Mouse (Mus musculus) forebrain, embryonic 14.5 days (tissue): ENCODE results near the gene Lrba. TPM values are rescaled to one million over a fixed set of nuclear protein-coding genes. Genes with fewer than 3 reads are reported as not detected.

Experiments used
- ATAC-seq: fragments of 200-750 bp; cut with Nextera tagmentation; 2 replicates; pipeline ENCODE4 v1.8.0; 2017; ENCODE audit warnings: mild to moderate bottlenecking, moderate library complexity
- DNase-seq: peaks from one replicate; pipeline ENCODE4 v3.0.0-alpha.2; 2015; ENCODE audit warnings: low spot score
- H3K27ac ChIP-seq: fragments of 300-500 bp; sonication (generic); 2 replicates; pipeline ENCODE4 v1.5.1; 2014; ENCODE audit warnings: low read depth, mild to moderate bottlenecking, control low read depth, low read length, moderate library complexity
- H3K27me3 ChIP-seq: fragments of 300-500 bp; sonication (generic); replicated peaks from 2 replicates; pipeline ENCODE4 v1.6.1; 2014; ENCODE audit warnings: low read length, control low read depth, mixed read lengths; ENCODE audit not compliant: control insufficient read depth, insufficient read depth
- H3K36me3 ChIP-seq: fragments of 300-500 bp; sonication (generic); 2 replicates; pipeline ENCODE4 v1.6.1; 2014; ENCODE audit warnings: low read length, control low read depth; ENCODE audit not compliant: control insufficient read depth, insufficient read depth
- H3K4me1 ChIP-seq: fragments of 300-500 bp; sonication (generic); 2 replicates; pipeline ENCODE4 v1.6.1; 2014; ENCODE audit warnings: antibody characterized with exemption, low read length, control low read depth; ENCODE audit not compliant: control insufficient read depth, insufficient read depth
- H3K4me2 ChIP-seq: fragments of 300-500 bp; sonication (generic); 2 replicates; pipeline ENCODE4 v1.6.1; 2014; ENCODE audit warnings: mild to moderate bottlenecking, control low read depth, low read length
- H3K4me3 ChIP-seq: fragments of 300-500 bp; sonication (generic); 2 replicates; pipeline ENCODE4 v1.5.1; 2014; ENCODE audit warnings: low read depth, low read length, control low read depth
- H3K9ac ChIP-seq: fragments of 300-500 bp; sonication (generic); 2 replicates; pipeline ENCODE4 v1.6.1; 2014; ENCODE audit warnings: mild to moderate bottlenecking, low read length, control low read depth, moderate library complexity
- H3K9me3 ChIP-seq: fragments of 300-500 bp; sonication (generic); replicated peaks from 2 replicates; pipeline ENCODE4 v1.6.1; 2016; ENCODE audit warnings: low read length, control low read depth, mixed read lengths; ENCODE audit not compliant: control insufficient read depth
- WGBS: fragments of 180-500 bp; shearing (Covaris S2); extraction: QIAGEN DNeasy Blood & Tissue Kit; methylation state at CpG from one replicate; pipeline ENCODE4 v1.1.7; 2014; 5-methylcytosine and 5-hydroxymethylcytosine counted together
- polyA plus RNA-seq: library from polyadenylated mRNA; unstranded; fragments of >200 nt; fragmentation: Nextera tagmentation; extraction: Ambion mirVana; gene quantifications from 2 replicates; pipeline ENCODE4 v1.2.1, GENCODE M21; 2014

Gene Lrba
- polyA plus RNA-seq, 1 experiment from 2014 or later: 2.9 TPM

DNA sequence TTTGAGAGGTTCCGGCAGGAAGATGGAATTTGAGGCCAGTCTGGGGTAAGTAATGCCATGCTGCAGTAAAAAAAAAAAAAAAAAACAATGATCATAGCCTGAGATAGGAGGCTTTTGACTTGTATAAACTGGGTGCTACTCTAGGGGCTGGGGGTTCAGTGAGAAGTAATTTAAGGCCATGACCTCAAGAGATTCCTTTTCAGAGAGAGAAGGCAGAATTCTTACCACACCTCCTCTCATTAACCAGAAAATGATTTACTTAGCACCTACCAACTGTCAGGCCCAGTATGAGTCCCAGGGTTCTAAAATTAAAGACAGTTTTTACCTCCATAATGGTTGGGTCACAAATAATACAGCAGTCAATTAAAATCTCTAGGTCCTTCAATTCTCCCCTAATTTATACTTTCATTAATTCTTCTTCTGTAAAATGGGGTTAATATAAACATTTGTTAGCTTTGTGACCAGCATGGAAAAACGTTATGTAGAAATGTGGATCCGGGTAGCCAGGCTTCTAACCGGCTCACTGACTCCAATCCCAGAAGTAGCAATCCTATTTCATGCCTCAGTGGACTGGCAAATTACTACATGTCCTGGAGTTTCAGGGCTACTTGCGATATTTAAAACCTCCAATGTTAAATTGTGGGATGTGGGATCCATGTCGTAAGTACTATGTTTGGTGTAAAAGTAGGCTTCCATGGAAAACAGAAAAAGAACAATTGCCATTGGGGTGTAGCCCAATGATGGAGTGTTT, 19.7 kb upstream of the Lrba start:
- no peak overlapping the region for H3K4me3 ChIP-seq
- no peak overlapping the region for H3K27ac ChIP-seq
- H3K4me1 ChIP-seq: no peaks in the 10 kb centered on the region
- ATAC-seq: no peak
- no peak overlapping the region for H3K4me2 ChIP-seq
- H3K9me3 ChIP-seq: no peaks in the 10 kb centered on the region
- no peaks in the 10 kb centered on the region for H3K27me3 ChIP-seq
- H3K9ac ChIP-seq: no peak overlapping the region
- DNase-seq: no peak
- WGBS: 9% methylated on average over 6 of the region's 6 CpGs
- H3K36me3 ChIP-seq: no peaks in the 10 kb centered on the region

DNA sequence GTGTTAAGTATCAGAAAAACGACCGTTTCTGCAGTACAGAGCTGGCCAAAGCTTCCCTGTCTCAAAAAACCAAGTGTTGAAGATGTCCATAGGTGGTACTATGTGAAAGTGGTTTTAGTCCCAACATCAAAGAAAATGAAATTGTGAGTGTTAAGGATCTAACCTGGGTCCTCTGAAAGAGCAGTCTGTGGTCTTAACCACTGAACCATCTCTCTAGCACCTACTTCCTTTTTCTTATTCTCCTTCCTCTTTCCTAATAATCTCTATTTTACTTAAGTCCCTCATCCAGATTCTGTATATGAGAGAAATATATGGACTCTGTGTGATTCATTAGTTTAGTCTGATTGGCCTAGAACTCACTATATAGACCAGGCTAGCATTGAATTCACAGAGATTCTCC, 17.9 kb upstream of the Lrba start:
- H3K27me3 ChIP-seq: no peaks in the 10 kb centered on the region
- no peak overlapping the region for H3K9ac ChIP-seq
- ATAC-seq (no peak), DNase-seq (no peak)
- H3K4me2 ChIP-seq: no peak overlapping the region
- H3K4me3 ChIP-seq: no peak overlapping the region
- no peak overlapping the region for H3K27ac ChIP-seq
- WGBS: 91% methylated on average over 2 of the region's 2 CpGs
- no peaks in the 10 kb centered on the region for H3K4me1 ChIP-seq
- H3K36me3 ChIP-seq: no peaks in the 10 kb centered on the region
- no peaks in the 10 kb centered on the region for H3K9me3 ChIP-seq

DNA sequence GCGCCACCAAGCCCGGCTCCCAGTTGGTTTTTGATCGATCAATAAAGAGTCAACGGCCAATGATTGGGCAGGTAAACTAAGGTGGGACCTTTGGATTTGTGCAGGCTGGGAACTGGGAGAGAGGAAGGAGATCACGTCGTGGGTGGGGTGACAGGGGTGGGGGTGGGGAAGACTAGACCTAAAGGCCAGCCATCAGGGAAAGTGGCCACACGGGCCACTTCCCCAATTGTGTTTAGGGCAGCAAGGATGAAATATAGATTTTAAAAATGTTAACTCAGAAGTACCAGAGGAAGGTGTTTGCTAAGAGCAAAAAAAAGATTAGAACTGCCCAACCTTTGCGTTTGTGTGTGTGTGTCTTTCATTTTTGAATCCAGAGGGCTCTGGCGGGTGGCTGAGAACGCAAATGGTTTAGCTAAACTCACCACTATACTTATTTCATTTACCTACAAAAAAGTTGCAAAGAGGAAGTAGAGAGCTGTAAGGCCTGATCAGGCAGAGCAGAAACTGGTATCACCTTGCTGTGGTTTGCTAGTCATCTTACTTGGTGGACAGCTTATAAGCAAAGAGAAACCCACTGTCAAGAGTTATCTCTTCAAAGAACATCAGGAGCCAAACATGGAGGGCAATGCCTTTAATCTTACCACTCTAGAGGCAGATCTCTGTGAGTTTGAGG, 14.1 kb upstream of the Lrba start:
- no peak overlapping the region for H3K9ac ChIP-seq
- H3K4me3 ChIP-seq: no peak overlapping the region
- DNase-seq (no peak), ATAC-seq (no peak)
- WGBS: 96% methylated on average over 10 of the region's 10 CpGs
- H3K36me3 ChIP-seq: no peaks in the 10 kb centered on the region
- H3K27ac ChIP-seq: no peak overlapping the region
- no peak overlapping the region for H3K4me2 ChIP-seq
- no peaks in the 10 kb centered on the region for H3K27me3 ChIP-seq
- H3K9me3 ChIP-seq: no peaks in the 10 kb centered on the region
- no peaks in the 10 kb centered on the region for H3K4me1 ChIP-seq

- Histone ChIP-seq H3K36me3 (no peaks in the 10 kb centered on the region), H3K4me1 (no peaks in the 10 kb centered on the region), H3K4me2 (no peak overlapping the region), H3K27ac (no peak overlapping the region), H3K9me3 (no peaks in the 10 kb centered on the region), H3K4me3 (no peak overlapping the region), H3K9ac (no peak overlapping the region), H3K27me3 (no peaks in the 10 kb centered on the region)
- ATAC-seq (no peak), DNase-seq (no peak)
- WGBS: 97% methylated on average over 3 of the region's 3 CpGs
Observed at GRCm38 (mm10) chr3:86210959-86211358, 13.5 kb upstream of the Lrba start.

DNA sequence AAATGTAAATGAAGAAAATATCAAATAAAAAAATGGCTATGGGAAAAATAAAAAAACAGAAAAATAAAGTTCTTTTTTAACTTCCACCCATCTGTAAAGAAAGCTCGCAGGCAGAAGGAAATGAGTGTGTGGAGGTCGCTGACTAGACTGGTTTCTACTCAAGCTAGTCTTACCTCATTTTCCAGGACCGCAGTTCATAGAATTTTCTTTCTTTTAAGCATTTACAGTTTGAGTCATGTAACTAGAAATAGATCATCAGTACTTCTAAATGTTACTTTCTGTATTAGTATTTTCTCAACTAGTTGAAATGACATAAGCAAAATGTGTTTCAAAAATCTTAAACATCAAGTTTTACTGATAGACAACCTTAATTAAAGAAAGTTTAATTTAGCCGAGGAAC, 10.2 kb upstream of the Lrba start:
- Histone ChIP-seq H3K27me3 (no peaks in the 10 kb centered on the region), H3K36me3 (no peaks in the 10 kb centered on the region), H3K27ac (no peak overlapping the region), H3K9ac (no peak overlapping the region), H3K4me1 (no peaks in the 10 kb centered on the region), H3K4me3 (no peak overlapping the region), H3K4me2 (no peak overlapping the region), H3K9me3 (no peaks in the 10 kb centered on the region)
- no peak for ATAC-seq
- WGBS: 86% methylated on average over 4 of the region's 4 CpGs
- no peak for DNase-seq

GRCm38 (mm10) chr3:86223634-86224313, 706 bp upstream of the Lrba start:
- Histone ChIP-seq H3K4me1 (peaks cover 4% of the 10 kb centered on the region; the same call in 1 of the 2 replicates), H3K27ac (peak overlapping the region; percentile 86), H3K27me3 (0 out of 2 replicates have a peak, but pooled peaks cover 6% of the 10 kb centered on the region), H3K4me2 (peak overlapping the region; percentile 88), H3K36me3 (no peaks in the 10 kb centered on the region), H3K4me3 (peak overlapping the region; percentile 90), H3K9me3 (no peaks in the 10 kb centered on the region), H3K9ac (peak overlapping the region; percentile 86)
- WGBS: under 1% methylated on average over 75 of the region's 79 CpGs
- DNase-seq: peak; percentile 94
- peak; percentile 96 for ATAC-seq

GRCm38 (mm10) chr3:86224314-86224563, 241 bp upstream of the Lrba start:
- H3K9ac ChIP-seq: peak overlapping the region; percentile 86
- DNase-seq (no peak), ATAC-seq (no peak)
- H3K4me2 ChIP-seq: peak overlapping the region; percentile 88
- H3K4me3 ChIP-seq: peak overlapping the region; percentile 90
- peaks cover 4% of the 10 kb centered on the region; the same call in 1 of the 2 replicates for H3K4me1 ChIP-seq
- 1% methylated on average over 25 of the region's 28 CpGs for WGBS
- peak overlapping the region; percentile 86 for H3K27ac ChIP-seq
- no peaks in the 10 kb centered on the region for H3K9me3 ChIP-seq
- H3K36me3 ChIP-seq: no peaks in the 10 kb centered on the region
- H3K27me3 ChIP-seq: 0 out of 2 replicates have a peak, but pooled peaks cover 6% of the 10 kb centered on the region

DNA sequence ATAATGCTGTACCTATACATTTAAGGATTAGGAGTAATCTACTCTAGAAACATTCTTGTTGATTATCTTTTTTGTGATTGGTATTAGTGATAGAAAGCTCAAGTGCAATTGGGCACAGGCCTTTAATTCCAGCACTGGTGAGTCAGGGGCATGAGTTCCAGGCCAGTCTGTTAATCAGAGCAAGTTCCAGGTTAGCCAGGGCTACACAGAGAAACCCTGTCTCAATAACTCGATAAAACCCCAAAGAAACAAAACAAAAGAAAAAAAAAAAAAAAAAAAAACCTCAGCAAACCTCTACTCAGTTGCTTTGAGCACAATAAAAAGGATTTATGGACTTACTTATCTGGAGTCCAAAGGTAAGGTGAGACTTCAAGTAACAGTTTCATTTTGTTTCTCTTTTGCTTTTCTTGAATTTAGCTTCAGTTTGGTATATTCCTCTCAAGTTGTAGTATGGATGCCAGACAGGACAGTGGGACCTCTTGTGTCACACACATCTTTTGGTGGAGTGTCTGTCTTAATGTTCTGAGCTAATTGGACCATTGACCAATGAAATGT, 7.1 kb downstream of the Lrba start:
- H3K4me3 ChIP-seq: no peak overlapping the region
- H3K4me2 ChIP-seq: no peak overlapping the region
- H3K36me3 ChIP-seq: no peaks in the 10 kb centered on the region
- DNase-seq: no peak
- no peaks in the 10 kb centered on the region for H3K4me1 ChIP-seq
- no peak for ATAC-seq
- H3K9me3 ChIP-seq: no peaks in the 10 kb centered on the region
- WGBS: 48% methylated on average over 1 of the region's 1 CpGs
- H3K9ac ChIP-seq: no peak overlapping the region
- no peaks in the 10 kb centered on the region for H3K27me3 ChIP-seq
- no peak overlapping the region for H3K27ac ChIP-seq

GRCm38 (mm10) chr3:86247193-86247592, 22.7 kb downstream of the Lrba start:
- Histone ChIP-seq H3K4me1 (no peaks in the 10 kb centered on the region), H3K4me3 (no peak overlapping the region), H3K27ac (no peak overlapping the region), H3K9me3 (no peaks in the 10 kb centered on the region), H3K36me3 (no peaks in the 10 kb centered on the region), H3K4me2 (no peak overlapping the region), H3K27me3 (no peaks in the 10 kb centered on the region), H3K9ac (no peak overlapping the region)
- 71% methylated on average over 8 of the region's 8 CpGs for WGBS
- ATAC-seq (no peak), DNase-seq (no peak)
